Mouse (Mus musculus) neural tube, embryonic 11.5 days (tissue): ENCODE results near the gene Vwa1. TPM values are rescaled to one million over a fixed set of nuclear protein-coding genes. Genes with fewer than 3 reads are reported as not detected.

ENCODE experiments used
- ATAC-seq: fragments of 200-750 bp; cut with Nextera tagmentation; 2 replicates; pipeline ENCODE4 v1.8.0; 2017; ENCODE audit warnings: moderate number of reproducible peaks, mild to moderate bottlenecking, moderate TSS enrichment, moderate library complexity; ENCODE audit not compliant: insufficient read depth, low FRiP score, low TSS enrichment
- DNase-seq: peaks from one replicate; pipeline ENCODE4 v3.0.0-alpha.2; 2015; ENCODE audit warnings: low spot score
- H3K27ac ChIP-seq: fragments of 300-500 bp; sonication (generic); 2 replicates; pipeline ENCODE4 v1.5.1; 2014; ENCODE audit warnings: low read depth, mild to moderate bottlenecking, low read length
- H3K27me3 ChIP-seq: fragments of 300-500 bp; sonication (generic); 2 replicates; pipeline ENCODE4 v1.6.1; 2014; ENCODE audit warnings: mild to moderate bottlenecking, low read length, mixed read lengths; ENCODE audit not compliant: control insufficient read depth, insufficient read depth
- H3K36me3 ChIP-seq: fragments of 300-500 bp; sonication (generic); 2 replicates; pipeline ENCODE4 v1.6.1; 2014; ENCODE audit warnings: mild to moderate bottlenecking, low read length, moderate library complexity, mixed read lengths; ENCODE audit not compliant: control insufficient read depth, insufficient read depth
- H3K4me1 ChIP-seq: fragments of 300-500 bp; sonication (generic); 2 replicates; pipeline ENCODE4 v1.6.1; 2014; ENCODE audit warnings: low read length, mixed read lengths; ENCODE audit not compliant: control insufficient read depth, insufficient read depth
- H3K4me2 ChIP-seq: fragments of 300-500 bp; sonication (generic); 2 replicates; pipeline ENCODE4 v1.6.1; 2014; ENCODE audit warnings: low read depth, mild to moderate bottlenecking, moderate library complexity
- H3K4me3 ChIP-seq: fragments of 300-500 bp; sonication (generic); 2 replicates; pipeline ENCODE4 v1.5.1; 2014; ENCODE audit warnings: low read depth, low read length
- H3K9ac ChIP-seq: fragments of 300-500 bp; sonication (generic); 2 replicates; pipeline ENCODE4 v1.6.1; 2014; ENCODE audit warnings: mild to moderate bottlenecking, low read length
- H3K9me3 ChIP-seq: fragments of 300-500 bp; sonication (generic); 2 replicates; pipeline ENCODE4 v1.6.1; 2016; ENCODE audit warnings: low read length; ENCODE audit not compliant: control insufficient read depth
- WGBS: fragments of 180-500 bp; shearing (Covaris S2); extraction: QIAGEN DNeasy Blood & Tissue Kit; methylation state at CpG from one replicate; pipeline ENCODE4 v1.1.7; 2014; 5-methylcytosine and 5-hydroxymethylcytosine counted together
- polyA plus RNA-seq: library from polyadenylated mRNA; unstranded; fragments of >200 nt; fragmentation: Nextera tagmentation; extraction: Ambion mirVana; gene quantifications from 2 replicates; pipeline ENCODE4 v1.2.1, GENCODE M21; 2014

The Vwa1 gene
- polyA plus RNA-seq, 1 experiment from 2014 or later = 13.1 TPM

DNA sequence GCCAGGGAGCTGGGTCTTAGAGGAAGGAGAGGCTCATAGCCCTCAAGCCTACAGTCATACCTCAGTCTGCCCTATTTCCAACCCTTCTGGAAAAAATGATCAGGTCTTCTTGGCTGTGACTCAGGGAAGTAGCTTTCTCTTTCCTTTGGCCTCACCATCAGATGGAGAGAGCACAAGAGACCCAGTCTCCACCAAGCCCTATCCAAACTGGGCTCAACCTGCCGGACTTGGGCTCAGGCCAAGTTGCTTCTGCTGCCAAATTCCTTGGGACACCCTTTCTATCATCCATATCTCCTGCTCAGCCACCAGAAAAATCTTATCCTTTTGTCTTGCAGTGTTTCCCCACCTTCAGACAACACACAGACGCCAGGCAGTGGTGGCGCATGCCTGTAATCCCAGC lies 1.4 kb upstream of the Vwa1 start:
- Histone ChIP-seq H3K9me3 (no peaks in the 10 kb centered on the region), H3K4me3 (no peak overlapping the region), H3K4me2 (no peak overlapping the region), H3K27ac (no peak overlapping the region; the same call in 1 of the 2 replicates), H3K36me3 (no peaks in the 10 kb centered on the region), H3K9ac (no peak overlapping the region), H3K27me3 (no peaks in the 10 kb centered on the region), H3K4me1 (peaks cover 6% of the 10 kb centered on the region)
- ATAC-seq (no peak), DNase-seq (no peak)
- 90% methylated on average over 3 of the region's 3 CpGs for WGBS

DNA sequence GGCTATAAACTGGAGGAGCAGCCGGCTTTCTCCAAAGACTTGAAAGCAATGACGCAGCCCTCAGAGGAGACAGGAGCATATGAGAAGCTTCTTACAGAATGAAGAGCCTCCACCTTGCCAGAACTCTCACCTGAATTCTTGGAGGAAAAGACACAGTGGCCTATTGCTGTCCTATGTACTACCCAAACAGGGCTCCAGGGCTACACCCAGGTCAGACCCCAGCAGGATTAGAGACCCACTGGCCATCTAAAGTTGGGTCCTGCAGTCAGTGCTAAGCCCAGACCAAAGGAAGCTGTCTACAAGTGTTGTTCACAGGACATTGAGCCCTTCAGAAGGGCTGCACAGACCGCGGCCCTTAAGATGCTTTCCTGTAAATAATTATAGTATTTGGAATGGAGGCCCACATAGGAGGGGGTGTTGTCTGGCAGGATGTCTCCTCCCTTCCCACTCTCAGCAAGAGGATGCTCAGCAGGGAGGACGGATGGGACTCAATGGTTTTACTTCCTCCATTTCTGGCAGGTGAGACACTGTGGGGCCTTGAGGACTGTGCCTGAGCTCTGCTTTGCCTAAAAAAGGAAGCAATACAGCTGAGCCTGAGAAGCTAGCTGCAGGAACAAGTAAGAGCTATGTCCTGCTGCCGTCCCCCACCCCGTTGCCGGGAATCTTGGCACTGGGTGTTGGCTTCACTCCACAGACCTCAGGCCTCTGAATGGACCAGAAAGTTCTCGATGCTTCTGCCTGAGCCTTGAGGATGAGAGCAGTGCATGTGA lies 658 bp upstream of the Vwa1 start:
- no peak for ATAC-seq
- Histone ChIP-seq H3K4me3 (no peak overlapping the region), H3K9ac (peak overlapping the region; percentile 44; the same call in 1 of the 2 replicates), H3K27ac (no peak overlapping the region; the same call in 1 of the 2 replicates), H3K9me3 (no peaks in the 10 kb centered on the region), H3K4me1 (peaks cover 6% of the 10 kb centered on the region), H3K4me2 (peak overlapping the region; percentile 68), H3K36me3 (no peaks in the 10 kb centered on the region), H3K27me3 (no peaks in the 10 kb centered on the region)
- no peak for DNase-seq
- 64% methylated on average over 9 of the region's 9 CpGs for WGBS

DNA sequence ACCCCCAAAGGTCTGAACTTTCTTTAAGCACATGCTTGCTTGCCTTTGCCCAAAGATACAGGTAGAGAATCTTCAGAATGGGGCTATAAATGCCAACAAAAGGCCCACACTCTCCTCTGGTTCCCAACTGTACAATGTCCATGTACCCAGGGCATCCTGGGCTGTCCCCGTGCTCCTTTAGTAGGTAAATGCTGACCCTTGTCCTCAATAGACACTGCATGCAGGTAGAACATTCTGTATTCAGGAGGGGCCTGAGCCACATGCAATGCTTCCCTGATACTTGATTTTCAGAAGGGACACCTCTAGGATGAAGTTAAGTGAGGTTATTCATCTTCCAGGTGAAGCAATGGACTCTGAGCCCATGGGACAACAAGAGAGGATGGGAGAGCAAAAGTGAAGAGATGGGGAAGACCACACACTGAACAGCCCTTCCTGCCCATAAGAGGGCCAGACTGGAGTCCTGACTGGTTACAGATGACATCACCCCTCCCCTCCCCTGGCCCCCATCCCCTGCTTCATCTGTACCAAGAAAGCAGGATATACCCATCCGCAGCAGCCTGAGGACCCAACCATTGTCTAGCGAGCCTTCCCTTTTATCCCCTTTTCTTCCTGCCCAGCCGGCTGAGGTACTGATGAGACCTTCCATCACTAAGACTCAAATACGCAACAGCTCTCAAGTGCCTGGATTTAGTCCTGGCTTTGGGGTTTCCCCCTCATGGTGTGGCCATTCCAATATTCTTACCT lies 991 bp downstream of the Vwa1 start:
- 49% methylated on average over 5 of the region's 5 CpGs for WGBS
- Histone ChIP-seq H3K9ac (no peak overlapping the region), H3K27ac (no peak overlapping the region), H3K4me1 (peaks cover 6% of the 10 kb centered on the region), H3K4me3 (peak overlapping the region; percentile 30; the same call in 1 of the 2 replicates), H3K4me2 (peak overlapping the region; percentile 68), H3K9me3 (no peaks in the 10 kb centered on the region), H3K27me3 (no peaks in the 10 kb centered on the region), H3K36me3 (no peaks in the 10 kb centered on the region)
- DNase-seq (no peak), ATAC-seq (no peak)

DNA sequence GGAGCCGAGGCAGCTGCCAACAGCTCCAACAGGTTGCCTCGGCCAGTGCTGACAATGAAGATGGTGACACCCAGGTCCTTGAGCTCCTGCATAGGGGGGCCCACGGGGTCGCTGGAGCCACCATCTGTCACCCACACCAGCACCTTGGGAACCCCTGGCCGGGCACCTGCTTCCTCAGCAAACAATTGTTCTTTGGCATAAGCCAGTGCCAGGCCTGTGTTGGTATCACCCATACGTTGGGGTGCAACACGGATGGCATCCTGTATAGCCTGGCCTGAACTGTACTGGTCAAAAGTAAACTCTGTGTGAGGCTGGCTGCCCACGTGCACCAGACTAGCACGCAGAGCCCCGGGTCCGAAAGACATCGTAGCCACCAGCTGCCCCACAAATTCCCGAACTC lies 1.7 kb downstream of the Vwa1 start:
- no peak for DNase-seq
- H3K4me1 ChIP-seq = peaks cover 6% of the 10 kb centered on the region
- H3K4me3 ChIP-seq = no peak overlapping the region
- WGBS = 84% methylated on average over 13 of the region's 13 CpGs
- no peaks in the 10 kb centered on the region for H3K27me3 ChIP-seq
- H3K4me2 ChIP-seq = no peak overlapping the region
- H3K27ac ChIP-seq = no peak overlapping the region
- no peak for ATAC-seq
- H3K36me3 ChIP-seq = no peaks in the 10 kb centered on the region
- H3K9ac ChIP-seq = no peak overlapping the region
- H3K9me3 ChIP-seq = no peaks in the 10 kb centered on the region

DNA sequence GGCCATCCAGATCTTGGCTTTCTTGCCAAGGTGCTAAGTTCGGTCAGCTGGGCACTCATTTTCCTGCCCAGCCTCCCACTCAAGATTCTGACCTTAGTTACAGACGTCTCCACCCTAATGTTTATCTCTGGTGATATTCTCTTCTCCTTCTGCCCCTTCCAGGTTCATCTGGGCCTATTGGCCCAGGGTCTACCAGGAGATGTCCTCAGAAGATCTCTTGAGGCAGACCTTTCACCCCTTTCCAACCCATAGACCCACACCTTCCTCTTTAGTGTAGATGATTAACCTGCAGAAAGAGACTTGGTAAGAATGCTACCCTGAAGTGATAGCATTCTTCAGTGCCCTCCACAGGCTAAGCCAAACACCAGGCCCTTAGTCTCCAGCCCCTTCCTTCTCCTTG lies 2.8 kb downstream of the Vwa1 start:
- H3K9me3 ChIP-seq = no peaks in the 10 kb centered on the region
- no peak overlapping the region for H3K4me2 ChIP-seq
- H3K4me1 ChIP-seq = peaks cover 6% of the 10 kb centered on the region
- no peak overlapping the region for H3K27ac ChIP-seq
- WGBS = 83% methylated on average over 2 of the region's 2 CpGs
- DNase-seq (no peak), ATAC-seq (no peak)
- H3K9ac ChIP-seq = no peak overlapping the region; the same call in 1 of the 2 replicates
- no peaks in the 10 kb centered on the region for H3K36me3 ChIP-seq
- no peak overlapping the region for H3K4me3 ChIP-seq
- H3K27me3 ChIP-seq = no peaks in the 10 kb centered on the region

DNA sequence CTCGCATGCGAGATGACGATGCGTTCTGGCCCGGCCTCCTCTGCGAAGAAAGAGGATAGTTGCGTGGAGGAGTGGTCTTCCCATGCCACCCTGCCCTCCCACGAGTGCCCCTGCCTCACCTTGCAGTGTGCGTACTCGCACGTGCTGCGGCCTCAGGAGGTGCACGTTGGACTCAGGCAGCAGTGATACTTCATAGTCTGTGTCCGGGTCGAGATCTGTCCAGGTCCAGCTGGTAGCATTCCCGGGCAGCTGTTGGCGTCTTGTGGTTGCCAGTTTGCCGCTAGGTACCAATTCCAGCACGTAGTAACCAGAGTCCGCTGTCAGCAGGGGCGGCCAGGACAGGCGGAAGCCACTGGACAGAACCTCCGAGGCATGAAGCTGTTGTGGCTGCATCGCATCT lies 3.9 kb downstream of the Vwa1 start:
- H3K9ac ChIP-seq = peak overlapping the region; percentile 87
- peak; percentile 10; the same call in 1 of the 2 replicates for ATAC-seq
- no peak for DNase-seq
- H3K36me3 ChIP-seq = no peaks in the 10 kb centered on the region
- WGBS = 47% methylated on average over 24 of the region's 24 CpGs
- H3K9me3 ChIP-seq = no peaks in the 10 kb centered on the region
- H3K4me3 ChIP-seq = peak overlapping the region; percentile 50
- no peak overlapping the region for H3K27ac ChIP-seq
- H3K27me3 ChIP-seq = no peaks in the 10 kb centered on the region
- H3K4me2 ChIP-seq = peak overlapping the region; percentile 83
- peaks cover 6% of the 10 kb centered on the region for H3K4me1 ChIP-seq

- DNase-seq = peak; percentile 92
- ATAC-seq = peak; percentile 90
- Histone ChIP-seq H3K27me3 (no peaks in the 10 kb centered on the region), H3K4me2 (peak overlapping the region; percentile 83), H3K9ac (peak overlapping the region; percentile 87), H3K36me3 (no peaks in the 10 kb centered on the region), H3K9me3 (no peaks in the 10 kb centered on the region), H3K27ac (no peak overlapping the region), H3K4me3 (peak overlapping the region; percentile 50), H3K4me1 (peaks cover 6% of the 10 kb centered on the region)
- WGBS = under 1% methylated on average over 39 of the region's 39 CpGs
These were observed 4.5 kb downstream of the Vwa1 start for GRCm38 (mm10) chr4:155769880-155770512.

DNA sequence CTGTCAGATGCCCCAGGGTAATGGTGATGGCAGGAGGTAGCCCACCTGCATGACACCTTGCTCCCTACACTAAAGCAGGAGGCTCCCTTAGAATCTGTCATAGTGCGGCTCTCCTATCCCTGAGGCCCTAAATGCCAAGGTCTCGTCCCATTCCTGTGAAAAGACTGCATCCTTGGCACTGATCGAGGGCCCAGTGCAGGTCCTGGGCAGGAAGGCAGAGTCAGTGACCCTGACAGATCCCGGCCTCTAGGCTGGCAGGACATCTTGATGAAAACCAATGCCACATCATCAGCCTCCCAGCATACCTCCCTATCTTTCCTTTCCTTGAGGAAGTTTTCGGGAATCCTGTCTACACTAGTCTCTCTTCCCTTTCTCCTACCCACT lies 5.0 kb downstream of the Vwa1 start:
- peak overlapping the region; percentile 83 for H3K4me2 ChIP-seq
- ATAC-seq = no peak
- peak overlapping the region; percentile 87 for H3K9ac ChIP-seq
- no peak for DNase-seq
- peaks cover 6% of the 10 kb centered on the region for H3K4me1 ChIP-seq
- peak overlapping the region; percentile 50 for H3K4me3 ChIP-seq
- no peaks in the 10 kb centered on the region for H3K36me3 ChIP-seq
- H3K27me3 ChIP-seq = no peaks in the 10 kb centered on the region
- 64% methylated on average over 5 of the region's 5 CpGs for WGBS
- H3K27ac ChIP-seq = no peak overlapping the region
- H3K9me3 ChIP-seq = no peaks in the 10 kb centered on the region
